Mouse (Mus musculus) CH12.LX (cell line): ENCODE results near the gene Hs3st6. TPM values are rescaled to one million over a fixed set of nuclear protein-coding genes. Genes with fewer than 3 reads are reported as not detected.

Experiments
- DNase-seq: peaks from one replicate; pipeline ENCODE4 v3.0.0-alpha.2; 2013; ENCODE audit errors: extremely low read depth
- H3K27ac ChIP-seq: 2 replicates; pipeline ENCODE4 v1.5.1; 2012; ENCODE audit warnings: low read depth, mild to moderate bottlenecking, control low read depth, moderate library complexity; ENCODE audit not compliant: insufficient read depth
- H3K27me3 ChIP-seq: replicated peaks from 2 replicates; pipeline ENCODE3; 2012; ENCODE audit warnings: inconsistent platforms
- H3K36me3 ChIP-seq, 2 experiments: replicated peaks in 1 of 2; 2 replicates each; pipeline versions ENCODE3 to v1.6.1; 2012; ENCODE audit warnings: inconsistent platforms in 1 of 2, low read length in 1 of 2, mild to moderate bottlenecking in 1 of 2, mixed read lengths in 1 of 2, moderate library complexity in 1 of 2; ENCODE audit not compliant: control insufficient read depth in 1 of 2, insufficient read depth in 1 of 2
- H3K4me1 ChIP-seq, 2 experiments: 2 replicates each; pipeline ENCODE4 v1.6.1; 2012; ENCODE audit warnings: inconsistent platforms in 1 of 2, moderate library complexity in 1 of 2; ENCODE audit not compliant: insufficient read depth in 2 of 2, control insufficient read depth in 1 of 2
- H3K4me2 ChIP-seq: 2 replicates; pipeline ENCODE4 v1.6.1; 2012; ENCODE audit warnings: low read depth, mild to moderate bottlenecking, control low read depth; ENCODE audit not compliant: poor library complexity, insufficient read depth, severe bottlenecking
- H3K4me3 ChIP-seq, 3 experiments: fragments of 150-350 bp in 1 of 3; sonication (generic) in 1 of 3; replicated peaks in 1 of 3; 2 replicates each; pipeline versions ENCODE3 to v1.5.1; 2011 to 2012; ENCODE audit warnings: low read depth in 2 of 3, low read length in 2 of 3, mild to moderate bottlenecking in 2 of 3, moderate library complexity in 2 of 3, control low read depth in 1 of 3, improper control_type of control experiment in 1 of 3, inconsistent platforms in 1 of 3, mixed read lengths in 1 of 3; ENCODE audit not compliant: poor library complexity in 1 of 3
- H3K79me2 ChIP-seq: replicated peaks from 2 replicates; pipeline ENCODE4 v1.6.1; 2012; ENCODE audit warnings: mild to moderate bottlenecking, moderate library complexity; ENCODE audit not compliant: control insufficient read depth, poor library complexity, insufficient read depth, severe bottlenecking; ENCODE audit errors: extremely low read depth
- H3K9ac ChIP-seq: 2 replicates; pipeline ENCODE4 v1.6.1; 2012; ENCODE audit warnings: low read depth, mild to moderate bottlenecking, control low read depth, moderate library complexity; ENCODE audit not compliant: insufficient read depth
- H3K9me3 ChIP-seq: replicated peaks from 2 replicates; pipeline ENCODE3; 2012; ENCODE audit warnings: low read length, inconsistent platforms, mixed read lengths
- BHLHE40 ChIP-seq: IDR thresholded peaks from 2 replicates; pipeline ENCODE4 v1.6.1; 2011; ENCODE audit warnings: mild to moderate bottlenecking, low read depth, low read length, improper control_type of control experiment
- CHD1 ChIP-seq: IDR thresholded peaks from 2 replicates; pipeline ENCODE4 v1.6.1; 2012; ENCODE audit warnings: low read depth, low read length, improper control_type of control experiment, inconsistent platforms
- CHD2 ChIP-seq: IDR thresholded peaks from 2 replicates; pipeline ENCODE4 v1.6.1; 2011; ENCODE audit warnings: low read length, improper control_type of control experiment
- CTCF ChIP-seq, 2 experiments: IDR thresholded peaks in 1 of 2; conservative IDR thresholded peaks in 1 of 2; 2 replicates each; pipeline ENCODE4 v1.5.1; 2011 to 2012; ENCODE audit warnings: low read depth in 2 of 2, low read length in 2 of 2, improper control_type of control experiment in 1 of 2, inconsistent platforms in 1 of 2, mild to moderate bottlenecking in 1 of 2, moderate library complexity in 1 of 2
- E2F4 ChIP-seq: IDR thresholded peaks from 2 replicates; pipeline ENCODE4 v1.6.1; 2011; ENCODE audit warnings: low read depth, low read length, improper control_type of control experiment; ENCODE audit not compliant: insufficient replicate concordance
- ELF1 ChIP-seq: IDR thresholded peaks from 2 replicates; pipeline ENCODE4 v1.6.1; 2014; ENCODE audit warnings: low read depth, mild to moderate bottlenecking, inconsistent platforms, low read length, improper control_type of control experiment
- EP300 ChIP-seq: IDR thresholded peaks from 2 replicates; pipeline ENCODE4 v1.6.1; 2011; ENCODE audit warnings: low read length, improper control_type of control experiment
- HCFC1 ChIP-seq: IDR thresholded peaks from 2 replicates; pipeline ENCODE4 v1.6.1; 2012; ENCODE audit warnings: low read depth, mild to moderate bottlenecking, inconsistent platforms, low read length, improper control_type of control experiment
- JUND ChIP-seq: conservative IDR thresholded peaks from 2 replicates; pipeline ENCODE4 v1.6.1; 2011; ENCODE audit warnings: low read depth, low read length, improper control_type of control experiment
- KAT2A ChIP-seq: IDR thresholded peaks from 2 replicates; pipeline ENCODE4 v1.6.1; 2012; ENCODE audit warnings: low read length, improper control_type of control experiment, inconsistent platforms; ENCODE audit not compliant: insufficient replicate concordance
- MAFK ChIP-seq: IDR thresholded peaks from 2 replicates; pipeline ENCODE4 v1.6.1; 2011; ENCODE audit warnings: low read length, improper control_type of control experiment; ENCODE audit not compliant: insufficient replicate concordance
- MAZ ChIP-seq: IDR thresholded peaks from 2 replicates; pipeline ENCODE4 v1.6.1; 2012; ENCODE audit warnings: low read depth, mild to moderate bottlenecking, inconsistent platforms, low read length, improper control_type of control experiment, moderate library complexity
- MYC ChIP-seq: IDR thresholded peaks from 2 replicates; pipeline ENCODE4 v1.6.1; 2011; ENCODE audit warnings: low read depth, mild to moderate bottlenecking, improper control_type of control experiment, low read length
- NRF1 ChIP-seq: IDR thresholded peaks from 2 replicates; pipeline ENCODE4 v1.6.1; 2014; ENCODE audit warnings: low read depth, mild to moderate bottlenecking, inconsistent platforms, low read length, improper control_type of control experiment, moderate library complexity
- POLR2A ChIP-seq: IDR thresholded peaks from 2 replicates; pipeline ENCODE4 v1.6.1; 2011; ENCODE audit warnings: low read depth, mild to moderate bottlenecking, improper control_type of control experiment, low read length
- POLR2AphosphoS2 ChIP-seq: IDR thresholded peaks from 2 replicates; pipeline ENCODE4 v1.6.1; 2011; ENCODE audit warnings: low read depth, low read length, improper control_type of control experiment
- RAD21 ChIP-seq: IDR thresholded peaks from 2 replicates; pipeline ENCODE4 v1.6.1; 2011; ENCODE audit warnings: low read depth, mild to moderate bottlenecking, low read length, improper control_type of control experiment, moderate library complexity
- RCOR1 ChIP-seq: conservative IDR thresholded peaks from 2 replicates; pipeline ENCODE4 v1.6.1; 2012; ENCODE audit warnings: low read depth, mild to moderate bottlenecking, inconsistent platforms, low read length, improper control_type of control experiment
- SIN3A ChIP-seq: IDR thresholded peaks from 2 replicates; pipeline ENCODE4 v1.6.1; 2012; ENCODE audit warnings: low read length, improper control_type of control experiment, inconsistent platforms
- SMC3 ChIP-seq: IDR thresholded peaks from 2 replicates; pipeline ENCODE4 v1.6.1; 2011; ENCODE audit warnings: low read depth, low read length, improper control_type of control experiment
- TBP ChIP-seq: conservative IDR thresholded peaks from 2 replicates; pipeline ENCODE4 v1.6.1; 2011; ENCODE audit warnings: low read depth, low read length, improper control_type of control experiment
- TCF12 ChIP-seq: IDR thresholded peaks from 2 replicates; pipeline ENCODE4 v1.6.1; 2014; ENCODE audit warnings: low read depth, mild to moderate bottlenecking, inconsistent platforms, low read length, improper control_type of control experiment
- UBTF ChIP-seq: IDR thresholded peaks from 2 replicates; pipeline ENCODE4 v1.6.1; 2012; ENCODE audit warnings: low read depth, mild to moderate bottlenecking, inconsistent platforms, low read length, improper control_type of control experiment, moderate library complexity
- ZC3H11A ChIP-seq: IDR thresholded peaks from 2 replicates; pipeline ENCODE4 v1.6.1; 2012; ENCODE audit warnings: low read depth, mild to moderate bottlenecking, inconsistent platforms, low read length, improper control_type of control experiment
- ZNF384 ChIP-seq: IDR thresholded peaks from 2 replicates; pipeline ENCODE4 v1.6.1; 2012; ENCODE audit warnings: low read depth, low read length, improper control_type of control experiment, inconsistent platforms
- dilution Hi-C: fragments of 300-500 bp; cut with MboI; formaldehyde crosslinking; loops from 2 replicates; pipeline ENCODE4 v1.14.3; 2020; ENCODE audit warnings: low sequenced_read_pairs; ENCODE audit not compliant: extremely low pct_unique_long_range_greater_than_20kb, extremely low pct_ligation_motif_present
- in situ Hi-C: fragments of 300-500 bp; cut with MboI; formaldehyde crosslinking; loops from 3 replicates; pipeline ENCODE4 v1.14.3; 2019; ENCODE audit warnings: low sequenced_read_pairs, low pct_ligation_motif_present, low pct_unique_long_range_greater_than_20kb, mixed read lengths
- polyA plus RNA-seq: library from polyadenylated mRNA; unstranded; fragments of >175 nt; gene quantifications from 2 replicates; pipeline ENCODE4 v1.2.1, GENCODE M21; 2012; ENCODE audit warnings: low read depth; ENCODE audit not compliant: insufficient read length
- total RNA-seq, 2 experiments: library from RNA; depleted of rRNA; stranded (reverse); fragments of 300-350 nt in 1 of 2; fragments of >200 nt in 1 of 2; gene quantifications; 2 replicates each; pipeline ENCODE4 v1.2.3; 2012 to 2014

Gene Hs3st6
- total and polyA plus RNA-seq, 3 experiments: 0.30 TPM; not detected in 2

DNA sequence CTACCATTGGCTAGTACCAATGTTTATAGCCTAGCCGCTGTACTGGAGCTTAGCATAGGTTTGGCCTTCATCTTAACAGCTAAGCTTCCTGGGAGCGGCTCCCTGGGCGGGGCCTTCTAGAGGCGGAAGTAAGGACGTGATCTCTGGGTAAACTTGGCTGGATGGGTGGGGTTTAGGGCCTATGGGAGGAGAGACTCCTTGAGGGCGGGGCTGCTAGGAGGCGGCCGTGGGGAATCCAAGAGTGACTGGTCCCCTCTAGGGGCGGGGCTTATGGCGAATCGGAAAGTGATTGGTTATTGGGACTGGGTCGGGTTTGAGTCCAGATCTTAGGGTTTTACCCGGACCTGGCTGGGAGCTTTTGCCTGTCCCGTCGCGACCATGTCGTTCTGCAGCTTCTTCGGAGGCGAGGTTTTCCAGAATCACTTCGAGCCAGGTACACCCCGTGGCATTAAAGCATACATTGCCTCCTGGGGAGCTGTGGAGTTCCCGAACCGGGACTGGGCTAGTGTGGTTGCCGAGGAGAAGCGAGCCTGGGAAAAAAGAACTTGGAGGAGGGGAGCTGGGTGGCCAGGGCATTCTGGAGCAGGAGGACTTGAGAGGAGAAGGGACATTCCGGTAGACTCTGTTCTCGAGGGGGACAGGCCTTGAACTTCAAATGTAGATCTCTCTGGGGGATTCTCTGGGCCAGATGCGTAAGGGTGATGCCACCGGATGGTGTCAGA lies 16.3 kb upstream of the Hs3st6 start, which contains the start of gene Msrb1 (continued):
- TF ChIP-seq POLR2AphosphoS2 (peak; percentile 79; the same call in 1 of the 2 replicates), CHD1 (0 out of 2 replicates have a peak, but pooled peaks have one; percentile 25), RAD21 (no peak), TCF12 (peak; percentile 64; the same call in 1 of the 2 replicates), MAZ (peak; percentile 77), HCFC1 (peak; percentile 56)

GRCm38 (mm10) chr17:24737135-24737810 lies 15.5 kb upstream of the Hs3st6 start:
- Histone ChIP-seq H3K4me1 (peaks cover 4 to 28% of the 10 kb centered on the region in 2 experiments; a peak in 3 of 4 replicates), H3K36me3 (peaks cover 11 to 36% of the 10 kb centered on the region in 2 experiments), H3K9ac (peak overlapping the region; percentile 81; the same call in 1 of the 2 replicates), H3K27ac (no peak overlapping the region), H3K4me2 (peak overlapping the region; percentile 82), H3K79me2 (no peaks in the 10 kb centered on the region), H3K4me3 (peak overlapping the region; percentile 70 to 95 (median 70)), H3K9me3 (no peaks in the 10 kb centered on the region), H3K27me3 (no peaks in the 10 kb centered on the region)
- TF ChIP-seq SMC3: no peak
- no peak for TF ChIP-seq MAFK
- TF ChIP-seq E2F4: no peak
- TF ChIP-seq CHD2: no peak
- no peak for TF ChIP-seq EP300
- peak in 1 of 2 experiments; percentile 47; a peak in 2 of 4 replicates for TF ChIP-seq CTCF (conservative IDR thresholded peaks at IDR 0.05 in 1 of 2, IDR thresholded peaks at IDR 0.05 in 1 of 2; ENCODE audit: low read depth in 2 of 2, low read length in 2 of 2)
- no peak for TF ChIP-seq ZNF384
- in situ Hi-C loops: no loop called here
- DNase-seq: peak; percentile 37
- dilution Hi-C loops: no loop called here

- DNase-seq: no peak
- peaks cover 4 to 21% of the 10 kb centered on the region in 2 experiments; a peak in 3 of 4 replicates for H3K4me1 ChIP-seq
- H3K4me3 ChIP-seq: no peak overlapping the region
- no peaks in the 10 kb centered on the region for H3K27me3 ChIP-seq
- in situ Hi-C loops: no loop called here
- H3K36me3 ChIP-seq: peaks cover 13 to 42% of the 10 kb centered on the region in 2 experiments
- TF ChIP-seq SIN3A (no peak), RCOR1 (no peak), RAD21 (no peak), EP300 (no peak), CTCF (conservative IDR thresholded peaks at IDR 0.05 in 1 of 2, IDR thresholded peaks at IDR 0.05 in 1 of 2; ENCODE audit: low read depth in 2 of 2, low read length in 2 of 2) (no peak), JUND (no peak), ELF1 (no peak), MYC (no peak), NRF1 (no peak), POLR2AphosphoS2 (no peak), BHLHE40 (no peak), TBP (no peak), E2F4 (no peak), MAZ (no peak), KAT2A (no peak), HCFC1 (no peak), ZC3H11A (no peak), UBTF (no peak), POLR2A (no peak)
- no peaks in the 10 kb centered on the region for H3K9me3 ChIP-seq
- H3K27ac ChIP-seq: no peak overlapping the region
- H3K9ac ChIP-seq: no peak overlapping the region
- no peak overlapping the region for H3K4me2 ChIP-seq
- H3K79me2 ChIP-seq: no peaks in the 10 kb centered on the region
- dilution Hi-C loops: no loop called here
Measured at GRCm38 (mm10) chr17:24738238-24738637, 14.6 kb upstream of the Hs3st6 start.
